Mouse (Mus musculus) adrenal gland, postnatal 36 days (tissue): ENCODE results near the gene Hp1bp3. TPM values are rescaled to one million over a fixed set of nuclear protein-coding genes. Genes with fewer than 3 reads are reported as not detected.

Experiments used
- DNase-seq, 2 experiments: peaks; one replicate each; pipeline ENCODE4 v3.0.0; 2021; ENCODE audit warnings: mixed read lengths in 1 of 2
- total RNA-seq, 2 experiments: library from RNA; stranded (reverse); gene quantifications; 2 replicates each; pipeline ENCODE4 v1.2.3; 2021

Hp1bp3 gene
- total RNA-seq, 2 experiments from 2014 or later = 192 to 251 TPM

DNA sequence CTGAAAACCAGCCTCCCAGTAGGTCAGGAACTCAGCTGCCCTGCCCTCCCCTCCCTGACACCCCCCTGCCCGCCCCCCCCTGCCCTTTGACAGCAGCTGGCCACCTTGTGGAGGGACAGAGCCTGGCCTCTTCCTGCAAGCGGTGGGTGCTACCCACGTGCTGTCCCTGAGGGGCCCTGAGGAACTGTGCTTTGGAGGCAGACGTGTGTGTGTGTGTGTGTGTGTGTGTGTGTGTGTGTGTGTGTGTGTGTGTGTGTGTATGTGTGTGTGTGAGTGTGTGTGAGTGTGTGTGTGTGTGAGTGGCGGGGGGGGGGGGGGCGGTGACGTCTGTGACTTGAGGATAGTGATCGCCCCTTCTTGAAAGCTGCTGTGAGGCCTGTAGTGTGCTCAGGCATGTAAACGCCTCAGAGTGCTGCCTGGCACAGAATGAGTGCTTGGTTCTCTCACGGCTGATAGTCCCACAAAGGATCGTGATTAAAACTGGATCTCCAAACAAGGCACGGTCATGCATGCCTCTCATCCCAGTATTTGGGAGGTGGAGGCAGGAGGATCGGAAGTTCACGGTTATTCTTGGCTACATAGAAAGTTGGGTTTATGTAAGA, 78.0 kb downstream of the Hp1bp3 start:
- DNase-seq = no peak

Other genes starting within 250 kb of the Hp1bp3 start
- gene Eif4g3, start 223.3 kb upstream of the Hp1bp3 start, total RNA-seq = 100 to 1,000 TPM in 1 of 2 experiments, 10 to 100 TPM in 1; 81.8 to 111 TPM
- gene Sh2d5, start 34.1 kb downstream of the Hp1bp3 start, total RNA-seq = 1 to 10 TPM in 1 of 2 experiments, under 1 TPM in 1; 0.92 to 2.9 TPM
- gene Kif17, start 34.1 kb downstream of the Hp1bp3 start, total RNA-seq = 1 to 10 TPM; 1.6 to 3.5 TPM
- gene Ddost, start 88.4 kb downstream of the Hp1bp3 start, total RNA-seq = 100 to 1,000 TPM; 127 to 132 TPM
- gene Pink1, start 110.0 kb downstream of the Hp1bp3 start, total RNA-seq = 100 to 1,000 TPM; 141 to 211 TPM
- gene Cda, start 151.7 kb downstream of the Hp1bp3 start, total RNA-seq = 10 to 100 TPM in 1 of 2 experiments, 1 to 10 TPM in 1; 6.9 to 15.0 TPM
- 1 to 10 TPM; 2.5 to 3.5 TPM for gene Fam43b, start 180.2 kb downstream of the Hp1bp3 start, total RNA-seq
- gene Mul1, start 218.4 kb downstream of the Hp1bp3 start, total RNA-seq = 10 to 100 TPM; 51.7 to 55.3 TPM
- 10 to 100 TPM; 25.2 to 25.7 TPM for gene Camk2n1, start 238.0 kb downstream of the Hp1bp3 start, total RNA-seq